Mouse (Mus musculus): ENCODE data around the gene Six5. TPM values are rescaled to one million over a fixed set of nuclear protein-coding genes. Genes with fewer than 3 reads are reported as not detected.

Six5 gene
- polyA plus RNA-seq, 1 experiment = 20.0 TPM

DNA sequence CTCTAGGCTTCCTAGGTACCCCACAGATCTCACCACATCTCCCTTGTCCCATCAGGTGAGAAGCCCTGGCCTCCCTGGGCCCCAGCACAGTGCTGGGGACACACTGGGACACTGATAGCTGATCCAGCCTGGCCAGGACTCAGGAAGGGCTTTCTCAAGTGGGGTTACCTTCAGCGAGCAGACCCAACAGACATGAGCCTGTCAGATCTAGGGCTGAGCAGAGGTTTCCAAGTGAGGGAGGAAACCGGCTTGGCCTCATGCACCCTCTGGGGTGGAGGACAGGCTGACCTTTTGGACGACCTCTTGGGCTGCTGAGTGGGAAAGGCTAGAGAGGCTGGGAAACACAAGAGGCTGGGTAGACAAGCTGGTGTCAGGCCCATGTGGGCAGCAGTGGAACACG, 43.2 kb upstream of the Six5 start:
- Histone ChIP-seq H3K4me3 (ENCODE audit: control insufficient read depth, insufficient read depth, low read length) (no peak overlapping the region), H3K27ac (ENCODE audit: control insufficient read depth, insufficient read depth, low read length) (no peak overlapping the region), H3K27me3 (ENCODE audit: control insufficient read depth, insufficient read depth, low read length) (no peaks in the 10 kb centered on the region), H3K36me3 (ENCODE audit: control insufficient read depth, insufficient read depth, low read length) (peaks cover 36% of the 10 kb centered on the region), H3K4me1 (replicated peaks; ENCODE audit: control insufficient read depth, insufficient read depth, low read length) (no peaks in the 10 kb centered on the region)
- TF ChIP-seq POLR2A (IDR thresholded peaks at IDR 0.05; ENCODE audit: control insufficient read depth, extremely low read depth, insufficient read depth, low read length, poor library complexity) (no peak), CTCF (IDR thresholded peaks at IDR 0.05; ENCODE audit: borderline replicate concordance, control insufficient read depth, extremely low read depth, insufficient read depth, low read length, poor library complexity) (no peak)
- no peak for DNase-seq
- 93% methylated on average over 4 of the region's 4 CpGs for WGBS

DNA sequence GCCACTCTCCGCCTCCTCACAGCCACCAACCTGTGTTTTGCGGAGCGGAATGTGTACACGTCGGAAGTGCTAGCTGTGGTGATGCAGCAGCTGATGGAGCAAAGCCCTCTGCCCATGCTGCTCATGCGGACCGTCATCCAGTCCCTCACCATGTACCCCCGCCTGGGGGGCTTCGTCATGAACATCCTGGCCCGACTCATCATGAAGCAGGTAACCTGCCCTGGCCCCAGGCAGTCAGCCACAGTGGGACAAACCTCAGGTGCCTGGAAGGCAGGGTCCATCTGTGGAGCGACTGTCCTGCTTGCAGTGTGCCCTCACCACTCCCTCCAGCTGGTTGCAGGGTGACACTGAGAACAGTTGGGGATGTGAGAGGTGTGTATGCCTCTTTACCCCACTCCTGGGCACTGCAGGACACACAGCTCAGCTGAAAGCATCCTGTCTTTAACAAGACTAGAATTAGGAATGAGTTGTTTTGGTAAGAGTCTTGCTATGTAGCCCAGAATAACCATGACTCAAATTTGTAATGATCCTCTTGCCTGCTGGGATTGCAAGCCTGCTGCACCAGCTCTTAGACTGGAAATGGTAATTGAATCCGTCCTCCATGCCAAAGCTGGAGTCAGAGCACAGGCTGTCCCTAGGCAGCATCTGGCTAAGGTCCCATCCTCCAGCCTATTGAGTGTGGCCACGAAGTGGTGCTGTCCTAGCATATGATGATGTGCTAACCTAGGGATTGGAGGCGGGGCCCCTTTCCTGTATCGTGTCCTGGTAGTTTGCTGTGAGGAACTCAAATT, 41.9 kb upstream of the Six5 start:
- no peak for TF ChIP-seq CTCF (IDR thresholded peaks at IDR 0.05; ENCODE audit: borderline replicate concordance, control insufficient read depth, extremely low read depth, insufficient read depth, low read length, poor library complexity)
- no peak for TF ChIP-seq POLR2A (IDR thresholded peaks at IDR 0.05; ENCODE audit: control insufficient read depth, extremely low read depth, insufficient read depth, low read length, poor library complexity)
- Histone ChIP-seq H3K36me3 (ENCODE audit: control insufficient read depth, insufficient read depth, low read length) (peaks cover 23% of the 10 kb centered on the region), H3K27ac (ENCODE audit: control insufficient read depth, insufficient read depth, low read length) (no peak overlapping the region), H3K4me3 (ENCODE audit: control insufficient read depth, insufficient read depth, low read length) (no peak overlapping the region), H3K27me3 (ENCODE audit: control insufficient read depth, insufficient read depth, low read length) (no peaks in the 10 kb centered on the region), H3K4me1 (replicated peaks; ENCODE audit: control insufficient read depth, insufficient read depth, low read length) (no peaks in the 10 kb centered on the region)
- WGBS = 95% methylated on average over 15 of the region's 15 CpGs
- no peak for DNase-seq

DNA sequence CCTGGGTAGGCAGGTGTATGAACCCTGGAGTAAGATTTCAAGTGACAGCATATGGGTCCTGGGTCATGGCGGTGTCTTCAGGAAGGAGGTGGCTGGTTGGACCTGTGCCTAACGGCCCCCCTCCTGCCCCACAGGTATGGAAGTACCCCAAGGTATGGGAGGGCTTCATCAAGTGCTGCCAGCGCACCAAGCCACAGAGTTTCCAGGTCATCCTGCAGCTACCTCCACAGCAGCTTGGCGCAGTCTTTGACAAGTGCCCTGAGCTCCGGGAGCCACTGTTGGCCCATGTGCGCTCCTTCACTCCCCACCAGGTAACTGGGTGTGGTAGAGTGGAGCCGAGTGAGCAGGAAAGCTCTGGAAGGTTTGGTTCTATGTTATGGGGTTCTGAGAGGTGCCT, 41.3 kb upstream of the Six5 start:
- WGBS = 99% methylated on average over 7 of the region's 7 CpGs
- TF ChIP-seq CTCF (IDR thresholded peaks at IDR 0.05; ENCODE audit: borderline replicate concordance, control insufficient read depth, extremely low read depth, insufficient read depth, low read length, poor library complexity) (no peak), POLR2A (IDR thresholded peaks at IDR 0.05; ENCODE audit: control insufficient read depth, extremely low read depth, insufficient read depth, low read length, poor library complexity) (no peak)
- peaks cover 20% of the 10 kb centered on the region for H3K36me3 ChIP-seq (ENCODE audit: control insufficient read depth, insufficient read depth, low read length)
- no peak overlapping the region for H3K4me3 ChIP-seq (ENCODE audit: control insufficient read depth, insufficient read depth, low read length)
- H3K27ac ChIP-seq (ENCODE audit: control insufficient read depth, insufficient read depth, low read length) = no peak overlapping the region
- H3K27me3 ChIP-seq (ENCODE audit: control insufficient read depth, insufficient read depth, low read length) = no peaks in the 10 kb centered on the region
- no peak for DNase-seq
- no peaks in the 10 kb centered on the region for H3K4me1 ChIP-seq (replicated peaks; ENCODE audit: control insufficient read depth, insufficient read depth, low read length)

DNA sequence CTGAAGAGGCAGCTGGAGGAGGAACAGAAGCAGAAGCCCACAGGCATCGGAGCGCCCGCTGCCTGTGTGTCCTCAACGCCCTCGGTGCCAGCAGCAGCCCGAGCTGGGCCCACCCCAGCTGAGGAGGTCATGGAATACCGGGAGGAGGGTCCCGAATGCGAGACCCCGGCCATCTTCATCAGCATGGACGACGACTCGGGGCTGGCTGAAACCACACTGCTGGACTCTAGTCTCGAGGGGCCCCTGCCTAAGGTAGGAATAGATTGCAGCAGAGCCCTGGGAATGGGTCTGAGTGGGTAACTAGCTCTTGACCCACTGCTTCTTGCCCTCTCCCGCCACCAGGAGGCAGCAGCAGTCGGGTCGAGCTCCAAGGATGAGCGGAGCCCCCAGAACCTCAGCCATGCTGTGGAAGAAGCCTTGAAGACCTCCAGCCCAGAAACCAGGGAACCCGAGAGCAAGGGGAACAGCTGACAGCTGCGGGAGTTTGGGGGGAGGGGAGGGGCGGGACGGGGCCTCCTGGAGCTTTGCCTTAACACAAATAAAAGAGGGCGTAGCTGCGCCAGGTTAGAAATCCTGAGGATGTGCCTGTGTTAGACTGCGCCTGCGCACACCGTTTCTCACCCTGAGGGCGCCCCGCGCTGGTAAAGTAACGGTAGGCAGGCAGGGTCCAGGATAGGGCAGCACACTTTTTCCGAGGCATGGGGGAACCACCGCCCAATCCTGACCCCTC, 40.2 kb upstream of the Six5 start, which contains the start of gene Rsph6a:
TSS of gene Rsph6a (plus strand) at position 644 of the 730 bp plus-strand sequence.
- no peak within 1 kb of the TSS for H3K4me3 ChIP-seq (ENCODE audit: control insufficient read depth, insufficient read depth, low read length)
- H3K4me1 ChIP-seq (replicated peaks; ENCODE audit: control insufficient read depth, insufficient read depth, low read length) = no peaks in the 10 kb centered on the region
- H3K27ac ChIP-seq (ENCODE audit: control insufficient read depth, insufficient read depth, low read length) = no peak within 1 kb of the TSS
- H3K36me3 ChIP-seq (ENCODE audit: control insufficient read depth, insufficient read depth, low read length) = peaks cover 12% of the 10 kb centered on the region
- WGBS = 83% methylated on average over 33 of the region's 33 CpGs
- TF ChIP-seq CTCF (IDR thresholded peaks at IDR 0.05; ENCODE audit: borderline replicate concordance, control insufficient read depth, extremely low read depth, insufficient read depth, low read length, poor library complexity) (0 out of 2 replicates have a peak, but pooled peaks have one; percentile 47), POLR2A (IDR thresholded peaks at IDR 0.05; ENCODE audit: control insufficient read depth, extremely low read depth, insufficient read depth, low read length, poor library complexity) (no peak)
- DNase-seq = peak; percentile 41
- H3K27me3 ChIP-seq (ENCODE audit: control insufficient read depth, insufficient read depth, low read length) = no peaks in the 10 kb centered on the region

DNA sequence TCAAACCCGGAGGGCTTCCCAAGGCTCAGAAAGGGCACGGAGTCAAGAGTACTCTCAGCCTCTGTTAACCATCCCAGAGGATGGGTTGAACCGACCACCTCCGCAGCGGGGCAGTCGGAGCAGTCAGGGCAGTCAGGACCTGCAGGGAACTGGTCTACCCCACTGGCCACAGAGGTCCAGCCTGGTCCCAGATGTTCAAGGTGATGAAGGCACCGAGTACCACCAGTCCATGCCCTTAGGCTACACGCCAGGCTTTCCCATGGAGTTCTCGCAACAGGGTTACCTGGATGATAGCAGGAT, 39.7 kb upstream of the Six5 start:
- Histone ChIP-seq H3K4me1 (replicated peaks; ENCODE audit: control insufficient read depth, insufficient read depth, low read length) (no peaks in the 10 kb centered on the region), H3K4me3 (ENCODE audit: control insufficient read depth, insufficient read depth, low read length) (no peak overlapping the region), H3K36me3 (ENCODE audit: control insufficient read depth, insufficient read depth, low read length) (peaks cover 7% of the 10 kb centered on the region), H3K27ac (ENCODE audit: control insufficient read depth, insufficient read depth, low read length) (no peak overlapping the region), H3K27me3 (ENCODE audit: control insufficient read depth, insufficient read depth, low read length) (no peaks in the 10 kb centered on the region)
- 92% methylated on average over 9 of the region's 9 CpGs for WGBS
- TF ChIP-seq POLR2A (IDR thresholded peaks at IDR 0.05; ENCODE audit: control insufficient read depth, extremely low read depth, insufficient read depth, low read length, poor library complexity) (no peak), CTCF (IDR thresholded peaks at IDR 0.05; ENCODE audit: borderline replicate concordance, control insufficient read depth, extremely low read depth, insufficient read depth, low read length, poor library complexity) (no peak)
- DNase-seq = no peak

DNA sequence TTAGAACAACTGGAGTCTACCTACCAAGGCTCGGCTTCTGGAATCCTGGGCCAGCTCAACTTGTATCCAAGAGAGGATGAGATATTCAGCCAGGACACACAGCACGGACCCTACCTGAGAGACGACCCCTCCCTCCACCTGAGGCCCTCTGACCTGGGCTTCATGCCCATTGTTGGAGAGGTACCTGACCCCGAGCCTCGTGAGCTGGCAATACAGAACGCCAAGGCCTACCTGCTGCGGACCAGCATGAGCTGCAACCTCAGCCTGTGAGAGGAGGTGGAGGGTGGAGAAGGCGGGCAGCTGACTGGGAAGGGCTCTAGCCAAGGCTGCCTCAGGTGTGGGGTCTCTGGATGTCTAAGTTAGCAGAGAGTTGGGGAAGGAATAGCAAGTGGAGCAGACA, 39.3 kb upstream of the Six5 start:
- DNase-seq = no peak
- 98% methylated on average over 8 of the region's 8 CpGs for WGBS
- H3K4me1 ChIP-seq (replicated peaks; ENCODE audit: control insufficient read depth, insufficient read depth, low read length) = no peaks in the 10 kb centered on the region
- peaks cover 5% of the 10 kb centered on the region for H3K36me3 ChIP-seq (ENCODE audit: control insufficient read depth, insufficient read depth, low read length)
- no peaks in the 10 kb centered on the region for H3K27me3 ChIP-seq (ENCODE audit: control insufficient read depth, insufficient read depth, low read length)
- H3K4me3 ChIP-seq (ENCODE audit: control insufficient read depth, insufficient read depth, low read length) = no peak overlapping the region
- no peak for TF ChIP-seq CTCF (IDR thresholded peaks at IDR 0.05; ENCODE audit: borderline replicate concordance, control insufficient read depth, extremely low read depth, insufficient read depth, low read length, poor library complexity)
- no peak for TF ChIP-seq POLR2A (IDR thresholded peaks at IDR 0.05; ENCODE audit: control insufficient read depth, extremely low read depth, insufficient read depth, low read length, poor library complexity)
- no peak overlapping the region for H3K27ac ChIP-seq (ENCODE audit: control insufficient read depth, insufficient read depth, low read length)

All from thymus, adult 2 months (tissue).